Mouse (Mus musculus) stomach, embryonic 14.5 days (tissue): ENCODE measurements around the gene Atf7. TPM values are rescaled to one million over a fixed set of nuclear protein-coding genes. Genes with fewer than 3 reads are reported as not detected.

Experiments used
- ATAC-seq: fragments of 200-750 bp; cut with Nextera tagmentation; 2 replicates; pipeline ENCODE4 v1.8.0; 2017; ENCODE audit warnings: low read depth, moderate TSS enrichment; ENCODE audit not compliant: insufficient number of reproducible peaks, insufficient read depth, low FRiP score
- H3K27ac ChIP-seq: fragments of 300-500 bp; sonication (generic); 2 replicates; pipeline ENCODE4 v1.5.1; 2014; ENCODE audit warnings: mild to moderate bottlenecking, low read length, moderate library complexity, mixed read lengths
- H3K27me3 ChIP-seq: fragments of 300-500 bp; sonication (generic); 2 replicates; pipeline ENCODE4 v1.6.1; 2014; ENCODE audit warnings: low read length, control low read depth, mixed read lengths; ENCODE audit not compliant: control insufficient read depth, insufficient read depth
- H3K36me3 ChIP-seq: fragments of 300-500 bp; sonication (generic); 2 replicates; pipeline ENCODE4 v1.6.1; 2014; ENCODE audit warnings: mild to moderate bottlenecking, control low read depth, low read length, moderate library complexity, mixed read lengths; ENCODE audit not compliant: control insufficient read depth, insufficient read depth
- H3K4me1 ChIP-seq: fragments of 300-500 bp; sonication (generic); 2 replicates; pipeline ENCODE4 v1.6.1; 2014; ENCODE audit warnings: low read length, control low read depth, mixed read lengths; ENCODE audit not compliant: control insufficient read depth, insufficient read depth
- H3K4me2 ChIP-seq: fragments of 300-500 bp; sonication (generic); replicated peaks from 2 replicates; pipeline ENCODE4 v1.6.1; 2014; ENCODE audit warnings: low read depth, low read length, control low read depth
- H3K4me3 ChIP-seq: fragments of 300-500 bp; sonication (generic); 2 replicates; pipeline ENCODE4 v1.5.1; 2014; ENCODE audit warnings: low read depth, low read length, control low read depth
- H3K9ac ChIP-seq: fragments of 300-500 bp; sonication (generic); replicated peaks from 2 replicates; pipeline ENCODE4 v1.6.1; 2014; ENCODE audit warnings: low read depth, mild to moderate bottlenecking, control low read depth, low read length, moderate library complexity, mixed read lengths
- H3K9me3 ChIP-seq: fragments of 300-500 bp; sonication (generic); 2 replicates; pipeline ENCODE4 v1.6.1; 2016; ENCODE audit warnings: low read depth, low read length, control low read depth; ENCODE audit not compliant: control insufficient read depth
- WGBS: fragments of 180-500 bp; shearing (Covaris S2); extraction: QIAGEN DNeasy Blood & Tissue Kit; methylation state at CpG from one replicate; pipeline ENCODE4 v1.1.7; 2014; 5-methylcytosine and 5-hydroxymethylcytosine counted together
- polyA plus RNA-seq: library from polyadenylated mRNA; unstranded; fragments of >200 nt; fragmentation: Nextera tagmentation; extraction: Ambion mirVana; gene quantifications from 2 replicates; pipeline ENCODE4 v1.2.1, GENCODE M21; 2014

The Atf7 gene
- polyA plus RNA-seq, 1 experiment from 2014 or later = 48.9 TPM

DNA sequence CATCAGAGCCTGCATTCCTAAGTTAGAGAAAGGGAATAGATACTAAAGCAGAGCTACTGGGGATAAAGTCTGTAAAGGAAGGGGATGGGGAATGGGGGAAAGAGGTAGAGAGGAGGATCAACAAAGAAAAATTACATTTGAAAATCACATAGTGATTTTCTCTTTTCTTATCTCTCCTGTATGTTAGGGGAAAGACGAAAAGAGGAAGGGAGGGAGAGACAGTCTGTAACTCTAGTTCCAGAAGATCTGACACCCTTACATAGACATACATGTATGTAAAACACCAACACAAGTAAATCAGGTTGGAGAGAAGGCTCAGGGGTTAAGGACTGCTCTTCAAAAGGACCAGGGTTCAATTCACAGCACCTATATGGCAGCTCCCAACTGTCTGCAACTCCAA, 44.1 kb downstream of the Atf7 start:
- Histone ChIP-seq H3K4me2 (no peak overlapping the region), H3K27me3 (no peaks in the 10 kb centered on the region), H3K4me1 (no peaks in the 10 kb centered on the region), H3K9ac (no peak overlapping the region), H3K9me3 (no peaks in the 10 kb centered on the region), H3K36me3 (no peaks in the 10 kb centered on the region), H3K4me3 (no peak overlapping the region), H3K27ac (no peak overlapping the region)
- WGBS = 73% methylated on average over 1 of the region's 1 CpGs
- ATAC-seq = no peak

DNA sequence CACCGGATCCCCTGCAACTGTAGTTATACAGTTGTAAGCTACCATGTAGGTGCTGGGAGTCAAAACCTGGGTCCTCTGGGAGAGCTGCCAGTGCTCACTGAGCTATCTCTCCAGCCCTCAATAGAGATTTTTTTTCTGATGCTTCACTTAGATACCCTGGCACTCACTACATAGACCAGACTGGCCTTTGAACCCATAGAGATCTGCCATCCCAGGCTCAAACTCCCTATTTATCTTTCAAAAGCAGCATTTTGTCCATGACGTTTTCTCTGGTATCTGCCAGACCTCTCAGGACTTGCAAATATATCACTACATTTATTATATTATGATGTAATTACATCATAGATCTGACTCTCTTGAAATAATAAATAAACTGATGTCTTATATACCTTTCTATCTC, 46.9 kb downstream of the Atf7 start:
- no peaks in the 10 kb centered on the region for H3K4me1 ChIP-seq
- no peaks in the 10 kb centered on the region for H3K36me3 ChIP-seq
- H3K4me3 ChIP-seq = no peak overlapping the region
- no peaks in the 10 kb centered on the region for H3K27me3 ChIP-seq
- H3K9ac ChIP-seq = no peak overlapping the region
- no peak overlapping the region for H3K27ac ChIP-seq
- no peak overlapping the region for H3K4me2 ChIP-seq
- no peak for ATAC-seq
- no peaks in the 10 kb centered on the region for H3K9me3 ChIP-seq
- 84% methylated on average over 2 of the region's 2 CpGs for WGBS

DNA sequence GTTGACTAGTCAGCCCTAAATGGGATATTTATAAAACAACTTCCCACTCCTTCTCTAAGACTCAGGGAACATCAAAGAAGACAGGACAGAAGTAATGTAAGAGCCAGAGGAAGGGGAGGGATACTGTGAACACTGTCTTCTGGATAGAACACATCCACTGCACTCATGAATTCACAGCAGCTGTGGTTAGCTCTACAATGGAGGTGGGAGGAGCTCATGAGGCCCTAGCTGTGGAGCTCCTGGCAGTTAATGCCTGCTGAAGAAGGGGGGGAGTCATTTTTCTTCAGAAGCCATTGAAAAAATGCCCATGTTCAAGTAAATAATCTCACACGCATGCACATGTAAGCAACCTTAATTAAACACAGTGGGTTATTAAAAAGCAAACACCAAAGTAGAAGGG, 48.3 kb downstream of the Atf7 start:
- Histone ChIP-seq H3K4me1 (0 out of 2 replicates have a peak, but pooled peaks cover 2% of the 10 kb centered on the region), H3K9me3 (no peaks in the 10 kb centered on the region), H3K36me3 (no peaks in the 10 kb centered on the region), H3K27me3 (no peaks in the 10 kb centered on the region), H3K4me2 (no peak overlapping the region), H3K27ac (no peak overlapping the region), H3K9ac (no peak overlapping the region), H3K4me3 (no peak overlapping the region)
- 69% methylated on average over 1 of the region's 1 CpGs for WGBS
- no peak for ATAC-seq

DNA sequence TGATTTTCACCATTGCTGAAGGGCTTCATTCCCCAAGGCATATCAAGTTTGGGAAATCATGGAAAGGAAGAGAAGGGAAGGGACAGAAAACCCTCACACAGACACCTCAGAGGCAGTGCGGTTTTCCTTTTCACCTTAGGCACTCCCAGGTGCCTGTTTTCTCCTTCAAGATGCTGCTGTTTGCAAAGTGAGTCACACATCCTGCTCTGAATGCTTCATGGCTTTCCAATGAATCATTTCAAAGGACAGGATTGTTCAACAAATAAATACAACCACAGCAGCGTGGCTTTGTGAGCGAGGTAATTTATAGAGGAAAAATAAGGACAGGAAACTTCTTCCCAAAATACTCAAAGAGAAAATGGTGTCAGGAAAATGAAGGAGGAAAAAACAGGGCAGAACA, 53.2 kb downstream of the Atf7 start:
- Histone ChIP-seq H3K36me3 (no peaks in the 10 kb centered on the region), H3K9me3 (no peaks in the 10 kb centered on the region), H3K4me1 (0 out of 2 replicates have a peak, but pooled peaks cover 3% of the 10 kb centered on the region), H3K27me3 (no peaks in the 10 kb centered on the region), H3K4me2 (no peak overlapping the region), H3K4me3 (no peak overlapping the region), H3K27ac (no peak overlapping the region), H3K9ac (no peak overlapping the region)
- WGBS = 59% methylated on average over 3 of the region's 3 CpGs
- no peak for ATAC-seq

DNA sequence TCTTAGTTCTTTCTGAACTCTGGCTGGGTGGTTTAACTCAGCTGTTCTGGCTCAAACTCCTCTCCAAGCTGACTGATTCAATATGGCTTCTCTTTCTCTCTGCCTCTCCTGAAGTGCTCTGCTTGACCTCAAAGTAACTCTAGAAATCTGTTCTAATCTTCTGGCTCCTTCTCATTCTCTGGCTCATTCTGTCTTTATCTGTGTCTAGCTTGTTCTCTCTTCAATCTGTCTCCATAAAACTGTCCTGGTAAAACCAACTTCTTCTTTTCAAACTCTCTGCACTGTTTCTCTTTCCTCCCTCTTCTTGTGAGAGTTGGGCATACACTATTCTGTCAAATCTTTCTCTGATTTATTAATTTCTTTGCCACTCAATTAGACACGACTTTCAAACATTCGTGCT, 57.4 kb downstream of the Atf7 start:
- Histone ChIP-seq H3K27me3 (no peaks in the 10 kb centered on the region), H3K4me2 (no peak overlapping the region), H3K9me3 (no peaks in the 10 kb centered on the region), H3K27ac (no peak overlapping the region), H3K4me3 (no peak overlapping the region), H3K4me1 (0 out of 2 replicates have a peak, but pooled peaks cover 3% of the 10 kb centered on the region), H3K36me3 (peaks cover 3% of the 10 kb centered on the region; the same call in 1 of the 2 replicates), H3K9ac (no peak overlapping the region)
- ATAC-seq = no peak
- WGBS = 78% methylated on average over 2 of the region's 2 CpGs

DNA sequence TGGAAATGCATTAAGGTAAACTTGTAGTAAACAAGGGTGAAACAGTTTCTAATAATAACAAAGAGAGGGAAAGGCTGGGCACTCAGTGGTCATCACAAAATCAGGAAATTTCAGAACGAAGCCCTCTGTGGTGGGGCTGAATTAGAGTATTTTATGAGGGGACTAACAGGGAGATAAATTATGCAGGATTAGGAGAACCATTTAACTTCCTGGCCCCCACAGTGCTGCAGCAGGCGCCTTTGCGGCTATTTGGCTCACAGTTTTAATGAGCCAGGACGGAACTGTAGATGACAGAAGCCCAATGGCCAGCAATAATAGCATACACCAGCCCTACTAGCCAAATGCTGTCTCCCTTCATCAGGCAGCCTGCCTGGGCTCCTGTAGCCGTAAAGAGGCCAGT, 61.6 kb downstream of the Atf7 start:
- no peak overlapping the region for H3K9ac ChIP-seq
- H3K36me3 ChIP-seq = peaks cover 12% of the 10 kb centered on the region; the same call in 1 of the 2 replicates
- no peak overlapping the region for H3K27ac ChIP-seq
- ATAC-seq = no peak
- H3K27me3 ChIP-seq = no peaks in the 10 kb centered on the region
- H3K4me2 ChIP-seq = no peak overlapping the region
- no peaks in the 10 kb centered on the region for H3K9me3 ChIP-seq
- no peaks in the 10 kb centered on the region for H3K4me1 ChIP-seq
- H3K4me3 ChIP-seq = no peak overlapping the region
- 86% methylated on average over 5 of the region's 5 CpGs for WGBS

DNA sequence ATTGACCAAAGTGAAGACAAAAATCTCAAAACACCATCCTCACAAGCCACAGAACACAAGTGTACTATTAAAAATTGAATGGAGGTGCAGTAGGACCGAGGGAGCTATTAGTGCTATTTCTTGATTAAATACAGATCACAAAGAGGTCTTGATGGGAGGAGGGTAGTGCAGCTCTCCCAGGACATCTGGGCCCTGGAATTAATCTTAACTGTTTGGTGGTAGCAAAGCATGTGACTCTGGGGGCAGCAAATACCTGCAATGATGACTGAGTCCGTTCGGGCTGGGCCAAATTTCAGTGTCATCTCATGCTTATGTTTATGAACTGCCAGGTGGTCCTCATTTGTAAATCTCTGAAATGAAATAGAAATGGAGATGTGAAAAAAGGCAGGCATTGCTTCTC, 62.2 kb downstream of the Atf7 start:
- H3K9ac ChIP-seq = no peak overlapping the region
- H3K4me2 ChIP-seq = no peak overlapping the region
- peaks cover 12% of the 10 kb centered on the region; the same call in 1 of the 2 replicates for H3K36me3 ChIP-seq
- H3K4me1 ChIP-seq = no peaks in the 10 kb centered on the region
- ATAC-seq = no peak
- no peaks in the 10 kb centered on the region for H3K9me3 ChIP-seq
- WGBS = 73% methylated on average over 3 of the region's 3 CpGs
- H3K27me3 ChIP-seq = no peaks in the 10 kb centered on the region
- H3K4me3 ChIP-seq = no peak overlapping the region
- H3K27ac ChIP-seq = no peak overlapping the region

DNA sequence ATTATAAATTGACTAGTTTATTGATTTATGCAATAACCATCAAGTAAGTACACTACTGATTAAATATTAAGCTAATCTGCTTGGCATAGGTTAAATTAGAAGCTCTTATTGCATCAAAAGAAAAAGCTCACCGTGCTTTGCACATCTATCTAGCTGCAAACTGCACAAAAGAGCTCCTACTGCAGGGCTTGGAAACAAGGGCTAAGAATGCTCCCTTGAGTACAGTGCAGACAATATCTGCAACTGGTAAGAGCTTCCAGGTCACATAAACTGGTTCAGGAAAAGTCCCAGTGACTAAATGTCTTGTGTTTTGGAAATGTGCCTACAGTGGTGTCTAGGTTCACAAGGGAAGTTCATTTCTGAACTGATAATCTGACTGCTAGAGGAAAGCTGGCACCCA, 62.8 kb downstream of the Atf7 start:
- Histone ChIP-seq H3K4me2 (no peak overlapping the region), H3K4me3 (no peak overlapping the region), H3K27me3 (no peaks in the 10 kb centered on the region), H3K36me3 (peaks cover 12% of the 10 kb centered on the region; the same call in 1 of the 2 replicates), H3K27ac (no peak overlapping the region), H3K4me1 (no peaks in the 10 kb centered on the region), H3K9me3 (no peaks in the 10 kb centered on the region), H3K9ac (no peak overlapping the region)
- ATAC-seq = no peak
- 86% methylated on average over 1 of the region's 1 CpGs for WGBS

DNA sequence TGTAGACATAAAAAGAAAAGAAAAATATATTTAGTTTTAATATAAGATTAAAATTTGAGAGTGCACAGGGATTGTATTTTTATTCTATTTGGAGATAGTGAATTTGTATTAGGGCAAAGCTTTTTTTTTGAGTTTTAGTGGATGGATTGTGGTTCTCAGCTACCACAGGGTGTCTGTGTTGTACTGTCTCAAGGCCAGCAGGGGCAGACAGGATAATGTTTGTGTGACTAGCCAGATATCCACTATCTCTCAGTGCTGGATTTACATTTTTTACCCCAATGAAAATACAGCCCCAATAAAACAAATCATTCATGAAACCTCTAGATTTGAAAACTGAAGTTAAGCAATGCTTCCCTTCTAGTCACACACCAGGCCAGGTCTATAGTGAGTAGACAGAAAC, 67.7 kb downstream of the Atf7 start:
- no peak overlapping the region for H3K4me3 ChIP-seq
- H3K4me2 ChIP-seq = no peak overlapping the region
- H3K27me3 ChIP-seq = no peaks in the 10 kb centered on the region
- ATAC-seq = no peak
- no peaks in the 10 kb centered on the region for H3K4me1 ChIP-seq
- peaks cover 38% of the 10 kb centered on the region for H3K36me3 ChIP-seq
- no peaks in the 10 kb centered on the region for H3K9me3 ChIP-seq
- H3K27ac ChIP-seq = no peak overlapping the region
- no peak overlapping the region for H3K9ac ChIP-seq
